Mouse (Mus musculus) lung, postnatal 0 days (tissue): Measurements from ENCODE around the gene Ptprh. TPM values are rescaled to one million over a fixed set of nuclear protein-coding genes. Genes with fewer than 3 reads are reported as not detected.

ENCODE experiments used
- ATAC-seq: fragments of 200-750 bp; cut with Nextera tagmentation; 2 replicates; pipeline ENCODE4 v1.8.0; 2017; ENCODE audit warnings: moderate library complexity
- DNase-seq: peaks from one replicate; pipeline ENCODE4 v3.0.0-alpha.2; 2016; ENCODE audit warnings: low spot score
- H3K27ac ChIP-seq: fragments of 300-500 bp; sonication (generic); 2 replicates; pipeline ENCODE4 v1.5.1; 2014; ENCODE audit warnings: antibody characterized with exemption, mild to moderate bottlenecking, low read length, mixed read lengths
- H3K27me3 ChIP-seq: fragments of 300-500 bp; sonication (generic); replicated peaks from 2 replicates; pipeline ENCODE4 v1.6.1; 2014; ENCODE audit warnings: low read length, mixed read lengths; ENCODE audit not compliant: insufficient read depth
- H3K36me3 ChIP-seq: fragments of 300-500 bp; sonication (generic); 2 replicates; pipeline ENCODE4 v1.6.1; 2014; ENCODE audit warnings: low read length, mixed read lengths; ENCODE audit not compliant: insufficient read depth
- H3K4me1 ChIP-seq: fragments of 300-500 bp; sonication (generic); 2 replicates; pipeline ENCODE4 v1.6.1; 2014; ENCODE audit warnings: antibody characterized with exemption, low read depth, low read length, mixed read lengths; ENCODE audit not compliant: insufficient read depth
- H3K4me2 ChIP-seq: fragments of 300-500 bp; sonication (generic); replicated peaks from 2 replicates; pipeline ENCODE4 v1.6.1; 2014; ENCODE audit warnings: low read depth, mild to moderate bottlenecking, low read length, moderate library complexity, mixed read lengths
- H3K4me3 ChIP-seq: fragments of 300-500 bp; sonication (generic); 2 replicates; pipeline ENCODE4 v1.5.1; 2014; ENCODE audit warnings: low read depth, low read length
- H3K9ac ChIP-seq: fragments of 300-500 bp; sonication (generic); replicated peaks from 2 replicates; pipeline ENCODE4 v1.6.1; 2014; ENCODE audit warnings: low read depth, mild to moderate bottlenecking
- H3K9me3 ChIP-seq: fragments of 300-500 bp; sonication (generic); 2 replicates; pipeline ENCODE4 v1.6.1; 2016; ENCODE audit warnings: low read length, mixed read lengths
- CTCF ChIP-seq: IDR thresholded peaks from 2 replicates; pipeline ENCODE4 v1.5.1; 2016; ENCODE audit warnings: antibody characterized with exemption, mild to moderate bottlenecking
- EP300 ChIP-seq: IDR thresholded peaks from 2 replicates; pipeline ENCODE4 v1.6.1; 2016; ENCODE audit warnings: antibody characterized with exemption, mild to moderate bottlenecking, control low read depth
- WGBS: fragments of 180-500 bp; shearing (Covaris S2); extraction: QIAGEN DNeasy Blood & Tissue Kit; methylation state at CpG from one replicate; pipeline ENCODE4 v1.1.7; 2014; 5-methylcytosine and 5-hydroxymethylcytosine counted together
- polyA plus RNA-seq: library from polyadenylated mRNA; unstranded; fragments of >200 nt; fragmentation: Nextera tagmentation; extraction: Ambion mirVana; gene quantifications from 2 replicates; pipeline ENCODE4 v1.2.1, GENCODE M21; 2015

Ptprh gene
- polyA plus RNA-seq: not detected in 2 replicates

DNA sequence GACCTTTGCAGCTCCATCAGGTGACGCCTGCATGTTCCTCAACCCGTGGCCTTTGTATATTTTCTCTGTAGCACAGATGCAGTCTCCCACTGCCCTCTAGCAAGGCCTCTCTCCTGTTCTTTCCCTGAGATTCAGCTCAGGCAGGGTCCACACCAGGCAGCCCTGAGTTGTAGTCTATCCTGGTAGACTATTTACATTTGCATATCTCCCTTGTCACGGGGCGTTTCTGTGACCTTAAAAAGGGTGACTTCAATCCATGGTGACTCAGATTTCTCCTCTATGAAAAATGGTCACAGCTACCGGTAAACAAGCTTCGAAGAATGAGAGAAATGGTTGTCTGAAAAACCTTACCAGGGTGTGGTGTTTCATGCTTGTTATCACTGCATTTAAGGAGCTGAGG lies at the start of gene Ptprh:
Gene Ptprh (minus strand): TSS at position 169 of the 400 bp plus-strand sequence.
- ATAC-seq: no peak
- no peak within 1 kb of the TSS for H3K9ac ChIP-seq

DNA sequence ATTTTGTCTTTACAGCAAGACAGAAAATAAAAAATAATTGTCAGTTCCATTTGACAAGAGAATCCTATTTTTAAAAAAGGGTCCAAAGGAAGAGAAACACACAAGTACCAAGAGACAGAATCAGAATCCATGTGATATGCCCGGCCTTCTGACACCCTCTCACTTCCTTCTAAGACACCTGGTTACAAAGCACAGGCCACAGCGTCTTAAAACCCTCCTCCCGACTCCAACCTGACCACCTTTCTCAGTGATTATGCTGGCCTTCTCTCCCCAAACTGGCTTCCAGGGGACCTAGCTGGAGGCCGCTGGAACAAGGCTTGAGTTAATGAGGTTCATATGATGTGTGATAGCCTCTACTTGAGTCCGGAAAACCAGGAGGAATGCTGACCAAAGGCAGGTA lies 49.5 kb upstream of the Ptprh start:
- no peak overlapping the region for H3K4me2 ChIP-seq
- no peaks in the 10 kb centered on the region for H3K36me3 ChIP-seq
- H3K27ac ChIP-seq: no peak overlapping the region
- H3K27me3 ChIP-seq: no peaks in the 10 kb centered on the region
- ATAC-seq (no peak), DNase-seq (no peak)
- H3K9me3 ChIP-seq: no peaks in the 10 kb centered on the region
- no peak overlapping the region for H3K4me3 ChIP-seq
- TF ChIP-seq EP300 (no peak), CTCF (no peak)
- peaks cover 19% of the 10 kb centered on the region; the same call in 1 of the 2 replicates for H3K4me1 ChIP-seq
- H3K9ac ChIP-seq: no peak overlapping the region
- 69% methylated on average over 5 of the region's 5 CpGs for WGBS

More for the DNA sequence above, at the start of gene Ptprh:
- Histone ChIP-seq H3K9me3 (no peaks in the 10 kb centered on the region), H3K4me2 (no peak within 1 kb of the TSS), H3K4me1 (no peaks in the 10 kb centered on the region), H3K36me3 (no peaks in the 10 kb centered on the region), H3K27ac (no peak within 1 kb of the TSS), H3K4me3 (no peak within 1 kb of the TSS), H3K27me3 (no peaks in the 10 kb centered on the region)
- TF ChIP-seq CTCF (no peak), EP300 (no peak)
- 48% methylated on average over 6 of the region's 6 CpGs for WGBS
- no peak for DNase-seq

DNA sequence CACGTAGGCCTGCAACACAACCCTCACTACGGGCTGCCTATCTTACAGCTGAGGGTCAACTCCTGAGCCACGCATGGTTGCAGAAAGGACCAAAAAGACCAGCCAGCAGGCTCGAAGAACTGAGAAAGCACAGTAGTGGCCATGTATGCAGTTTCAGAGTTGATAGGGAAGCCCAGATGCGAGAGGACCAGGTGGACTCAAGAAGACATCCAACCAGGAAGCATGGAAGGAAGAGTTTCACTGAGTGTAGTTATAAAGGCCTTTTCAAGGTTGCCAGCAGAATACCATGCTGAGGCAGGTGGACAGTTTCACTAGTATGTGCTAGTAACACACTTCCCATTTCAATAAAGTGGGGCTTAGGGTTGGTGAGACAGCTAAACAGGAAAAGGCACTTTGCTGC lies 48.9 kb upstream of the Ptprh start:
- ATAC-seq: no peak
- H3K4me1 ChIP-seq: peaks cover 16% of the 10 kb centered on the region; the same call in 1 of the 2 replicates
- 68% methylated on average over 5 of the region's 5 CpGs for WGBS
- no peaks in the 10 kb centered on the region for H3K36me3 ChIP-seq
- no peak overlapping the region for H3K4me3 ChIP-seq
- H3K4me2 ChIP-seq: no peak overlapping the region
- H3K27ac ChIP-seq: no peak overlapping the region
- no peak for TF ChIP-seq EP300
- no peak for TF ChIP-seq CTCF
- H3K9ac ChIP-seq: no peak overlapping the region
- no peaks in the 10 kb centered on the region for H3K9me3 ChIP-seq
- no peaks in the 10 kb centered on the region for H3K27me3 ChIP-seq
- no peak for DNase-seq

DNA sequence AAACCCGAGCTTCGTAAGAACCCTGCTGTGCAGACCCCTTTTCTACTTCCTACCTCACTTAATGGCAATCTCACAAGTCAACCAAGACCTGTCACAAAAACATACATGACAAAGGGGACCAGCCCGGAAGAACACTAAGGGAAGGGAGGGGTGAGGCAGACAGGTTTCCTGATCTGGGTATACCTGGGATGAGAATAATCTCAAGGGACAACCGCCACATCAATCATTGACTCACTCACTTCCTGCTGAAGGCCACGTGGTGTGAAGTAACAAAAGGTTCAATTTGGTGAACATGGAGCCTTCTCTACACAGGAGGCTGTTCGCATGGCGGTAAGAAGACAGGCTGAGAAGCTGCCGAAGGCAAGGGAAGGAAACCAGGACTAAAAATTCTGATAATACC lies 47.7 kb upstream of the Ptprh start:
- no peaks in the 10 kb centered on the region for H3K27me3 ChIP-seq
- H3K4me2 ChIP-seq: no peak overlapping the region
- no peak for ATAC-seq
- no peak overlapping the region for H3K4me3 ChIP-seq
- WGBS: 62% methylated on average over 8 of the region's 8 CpGs
- no peak for TF ChIP-seq CTCF
- no peak for TF ChIP-seq EP300
- H3K9me3 ChIP-seq: no peaks in the 10 kb centered on the region
- no peaks in the 10 kb centered on the region for H3K36me3 ChIP-seq
- H3K9ac ChIP-seq: no peak overlapping the region
- no peak overlapping the region for H3K27ac ChIP-seq
- peaks cover 12% of the 10 kb centered on the region; the same call in 1 of the 2 replicates for H3K4me1 ChIP-seq
- no peak for DNase-seq

DNA sequence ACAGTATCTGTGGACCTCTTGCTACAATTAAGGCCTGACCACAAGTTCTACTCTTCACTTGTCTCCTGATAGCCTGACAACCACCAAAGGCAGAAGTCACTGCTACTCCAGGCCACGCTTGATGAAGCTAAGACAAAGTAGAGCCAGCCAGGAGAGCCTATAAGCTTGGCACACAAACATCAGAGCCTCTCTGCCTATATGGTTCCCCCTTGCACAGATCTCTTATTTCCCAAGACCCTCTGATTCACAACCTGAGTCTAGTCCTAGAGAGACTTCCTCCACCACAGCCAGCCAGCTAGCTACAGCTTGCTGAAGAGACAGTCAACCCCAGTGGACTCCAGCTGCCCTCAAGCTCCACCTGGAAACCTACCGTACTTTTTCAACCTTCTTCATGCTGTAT lies 44.2 kb upstream of the Ptprh start:
- H3K4me3 ChIP-seq: no peak overlapping the region
- H3K36me3 ChIP-seq: peaks cover 30% of the 10 kb centered on the region; the same call in 1 of the 2 replicates
- peaks cover 5% of the 10 kb centered on the region; the same call in 1 of the 2 replicates for H3K4me1 ChIP-seq
- ATAC-seq (no peak), DNase-seq (no peak)
- H3K27me3 ChIP-seq: no peaks in the 10 kb centered on the region
- H3K9me3 ChIP-seq: no peaks in the 10 kb centered on the region
- no peak overlapping the region for H3K9ac ChIP-seq
- TF ChIP-seq EP300 (no peak), CTCF (no peak)
- no peak overlapping the region for H3K27ac ChIP-seq
- 92% methylated on average over 2 of the region's 2 CpGs for WGBS
- H3K4me2 ChIP-seq: no peak overlapping the region

DNA sequence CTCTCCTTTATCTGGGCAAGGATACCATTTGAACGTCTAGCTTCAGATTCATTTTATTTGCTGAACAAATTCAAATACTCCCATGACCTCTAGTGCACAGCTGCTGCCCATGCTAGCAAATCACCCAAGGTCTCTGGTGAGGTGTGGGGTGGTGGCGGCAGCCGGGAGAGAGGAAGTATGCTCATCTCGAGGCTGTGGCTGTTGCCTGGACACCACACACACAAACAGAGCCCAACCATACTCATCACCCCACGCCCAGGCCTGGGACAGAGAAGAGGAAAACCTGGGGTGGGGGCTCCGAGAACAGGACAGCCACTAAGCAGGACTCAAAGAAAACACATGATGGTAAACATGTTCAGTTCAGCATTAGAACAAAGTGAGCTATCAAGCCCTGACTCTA lies 43.5 kb upstream of the Ptprh start:
- no peaks in the 10 kb centered on the region for H3K27me3 ChIP-seq
- peaks cover 30% of the 10 kb centered on the region; the same call in 1 of the 2 replicates for H3K36me3 ChIP-seq
- no peak overlapping the region for H3K4me2 ChIP-seq
- 26% methylated on average over 6 of the region's 6 CpGs for WGBS
- H3K9me3 ChIP-seq: no peaks in the 10 kb centered on the region
- no peak overlapping the region for H3K27ac ChIP-seq
- ATAC-seq (peak; percentile 85), DNase-seq (peak; percentile 49)
- no peak overlapping the region for H3K9ac ChIP-seq
- peaks cover under 1% of the 10 kb centered on the region; the same call in 1 of the 2 replicates for H3K4me1 ChIP-seq
- H3K4me3 ChIP-seq: no peak overlapping the region
- no peak for TF ChIP-seq CTCF
- no peak for TF ChIP-seq EP300

- Histone ChIP-seq H3K9me3 (no peaks in the 10 kb centered on the region), H3K27me3 (no peaks in the 10 kb centered on the region), H3K36me3 (peaks cover 34% of the 10 kb centered on the region; the same call in 1 of the 2 replicates), H3K4me2 (no peak overlapping the region), H3K4me3 (no peak overlapping the region), H3K9ac (no peak overlapping the region), H3K4me1 (no peaks in the 10 kb centered on the region), H3K27ac (no peak overlapping the region)
- no peak for ATAC-seq
- 84% methylated on average over 3 of the region's 3 CpGs for WGBS
- no peak for DNase-seq
- no peak for TF ChIP-seq CTCF
Observed at GRCm38 (mm10) chr7:4646806-4647205, 43.0 kb upstream of the Ptprh start.
